Mouse (Mus musculus) ES-Bruce4 (cell line): ENCODE data around the gene Plrg1.

Source experiments
- CTCF ChIP-seq: IDR thresholded peaks from one replicate; pipeline ENCODE4 v1.8.1; 2011; ENCODE audit warnings: low read depth, low read length
- EP300 ChIP-seq: IDR thresholded peaks from 2 replicates; pipeline ENCODE4 v1.6.1; 2011; ENCODE audit warnings: low read depth, low read length; ENCODE audit not compliant: insufficient read depth
- POLR2A ChIP-seq: IDR thresholded peaks from one replicate; pipeline ENCODE4 v1.8.1; 2011; ENCODE audit warnings: low read length; ENCODE audit not compliant: insufficient read depth

DNA sequence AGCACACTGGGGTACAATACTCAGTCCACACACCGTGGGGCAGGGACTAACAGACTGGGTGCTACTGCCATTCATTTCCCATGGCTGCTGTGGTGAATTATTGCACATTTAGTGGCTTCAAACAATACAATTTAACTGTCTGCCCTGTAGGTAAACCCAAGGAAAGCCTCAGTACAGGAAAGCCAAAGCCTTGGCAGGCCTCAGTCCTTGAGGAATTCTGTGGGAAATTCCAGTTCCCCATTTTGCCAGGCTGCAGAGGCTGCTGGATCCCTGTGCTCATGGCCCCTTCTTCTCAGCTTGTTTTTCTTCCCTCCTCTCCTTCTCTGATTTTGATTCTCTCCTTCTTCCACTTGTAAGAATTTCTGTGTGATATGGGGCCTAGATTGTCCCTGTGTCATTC is 59.6 kb downstream of the Plrg1 start:
- no peak for TF ChIP-seq CTCF
- TF ChIP-seq EP300 = no peak
- no peak for TF ChIP-seq POLR2A
